Mouse (Mus musculus): ENCODE data around the gene Gphb5.

- TF ChIP-seq CTCF (IDR thresholded peaks at IDR 0.05; ENCODE audit: low read depth, low read length) (no peak), POLR2A (IDR thresholded peaks at IDR 0.05; ENCODE audit: insufficient read depth, low read length) (no peak)
Observed at GRCm38 (mm10) chr12:75412964-75413363, 3.6 kb downstream of the Gphb5 start.

Measured in ES-Bruce4 (cell line).